Mouse (Mus musculus) limb, embryonic 11.5 days (tissue): ENCODE measurements around the gene Tdpoz2. TPM values are rescaled to one million over a fixed set of nuclear protein-coding genes. Genes with fewer than 3 reads are reported as not detected.

ENCODE experiments used
- polyA plus RNA-seq: library from polyadenylated mRNA; unstranded; fragments of >200 nt; fragmentation: Nextera tagmentation; extraction: Ambion mirVana; gene quantifications from 2 replicates; pipeline ENCODE4 v1.2.1, GENCODE M21; 2014

Gene Tdpoz2
- polyA plus RNA-seq, 1 experiment from 2014 or later = not detected

Other genes starting within 250 kb of the Tdpoz2 start
- gene Tchh, start 210.4 kb downstream of the Tdpoz2 start, polyA plus RNA-seq = 0.08 and 0.45 TPM in 2 replicates
- gene Tchhl1, start 183.9 kb downstream of the Tdpoz2 start, polyA plus RNA-seq = not detected in 2 replicates
- gene S100a11, start 132.2 kb downstream of the Tdpoz2 start, polyA plus RNA-seq = 410 and 448 TPM in 2 replicates
- 89.9 and 96.3 TPM in 2 replicates for gene S100a10, start 97.6 kb downstream of the Tdpoz2 start, polyA plus RNA-seq
- gene Tdpoz1, start 23.6 kb upstream of the Tdpoz2 start, polyA plus RNA-seq = not detected in 2 replicates
- not detected in 2 replicates for gene Gm37596, start 40.4 kb upstream of the Tdpoz2 start, polyA plus RNA-seq
- gene Gm5773, start 120.3 kb upstream of the Tdpoz2 start, polyA plus RNA-seq = not detected in 2 replicates
- gene Tdpoz4, start 143.7 kb upstream of the Tdpoz2 start, polyA plus RNA-seq = not detected in 2 replicates
- not detected in 2 replicates for gene Tdpoz3, start 173.3 kb upstream of the Tdpoz2 start, polyA plus RNA-seq